Mouse (Mus musculus) forebrain, embryonic 16.5 days (tissue): ENCODE data around the gene Nek7. TPM values are rescaled to one million over a fixed set of nuclear protein-coding genes. Genes with fewer than 3 reads are reported as not detected.

Experiments used
- ATAC-seq: fragments of 200-750 bp; cut with Nextera tagmentation; 2 replicates; pipeline ENCODE4 v1.8.0; 2017; ENCODE audit warnings: mild to moderate bottlenecking, moderate library complexity
- H3K27ac ChIP-seq: fragments of 300-500 bp; sonication (generic); 2 replicates; pipeline ENCODE4 v1.5.1; 2014; ENCODE audit warnings: low read length, control low read depth
- H3K27me3 ChIP-seq: fragments of 300-500 bp; sonication (generic); replicated peaks from 2 replicates; pipeline ENCODE4 v1.6.1; 2014; ENCODE audit warnings: low read length; ENCODE audit not compliant: control insufficient read depth, insufficient read depth
- H3K36me3 ChIP-seq: fragments of 300-500 bp; sonication (generic); 2 replicates; pipeline ENCODE4 v1.6.1; 2014; ENCODE audit not compliant: control insufficient read depth, insufficient read depth
- H3K4me1 ChIP-seq: fragments of 300-500 bp; sonication (generic); replicated peaks from 2 replicates; pipeline ENCODE4 v1.6.1; 2014; ENCODE audit warnings: low read length; ENCODE audit not compliant: control insufficient read depth, insufficient read depth
- H3K4me2 ChIP-seq: fragments of 300-500 bp; sonication (generic); 2 replicates; pipeline ENCODE4 v1.6.1; 2014; ENCODE audit warnings: mild to moderate bottlenecking, low read length, control low read depth
- H3K4me3 ChIP-seq: fragments of 300-500 bp; sonication (generic); replicated peaks from 2 replicates; pipeline ENCODE4 v1.5.1; 2014; ENCODE audit warnings: mild to moderate bottlenecking, low read length, control low read depth
- H3K9ac ChIP-seq: fragments of 300-500 bp; sonication (generic); replicated peaks from 2 replicates; pipeline ENCODE4 v1.6.1; 2014; ENCODE audit warnings: low read depth, low read length, control low read depth
- H3K9me3 ChIP-seq: fragments of 300-500 bp; sonication (generic); 2 replicates; pipeline ENCODE4 v1.6.1; 2016; ENCODE audit warnings: low read length; ENCODE audit not compliant: control insufficient read depth
- WGBS: fragments of 180-500 bp; shearing (Covaris S2); extraction: QIAGEN DNeasy Blood & Tissue Kit; methylation state at CpG from one replicate; pipeline ENCODE4 v1.1.7; 2014; 5-methylcytosine and 5-hydroxymethylcytosine counted together
- polyA plus RNA-seq: library from polyadenylated mRNA; unstranded; fragments of >200 nt; fragmentation: Nextera tagmentation; extraction: Ambion mirVana; gene quantifications from 2 replicates; pipeline ENCODE4 v1.2.1, GENCODE M21; 2015

Gene Nek7
- polyA plus RNA-seq, 1 experiment from 2014 or later: 9.5 TPM

GRCm38 (mm10) chr1:138568434-138569232 lies 51.3 kb downstream of the Nek7 start:
- Histone ChIP-seq H3K36me3 (no peaks in the 10 kb centered on the region), H3K4me2 (no peak overlapping the region), H3K9me3 (no peaks in the 10 kb centered on the region), H3K9ac (no peak overlapping the region), H3K4me1 (peaks cover 15% of the 10 kb centered on the region; the same call in 1 of the 2 replicates), H3K27ac (peak overlapping the region; percentile 45), H3K27me3 (no peaks in the 10 kb centered on the region), H3K4me3 (no peak overlapping the region)
- WGBS: 56% methylated on average over 6 of the region's 6 CpGs
- ATAC-seq: peak; percentile 78

GRCm38 (mm10) chr1:138567946-138568345 lies 52.0 kb downstream of the Nek7 start:
- H3K36me3 ChIP-seq: no peaks in the 10 kb centered on the region
- no peak overlapping the region for H3K27ac ChIP-seq
- no peak for ATAC-seq
- 75% methylated on average over 9 of the region's 9 CpGs for WGBS
- no peak overlapping the region for H3K4me3 ChIP-seq
- H3K9ac ChIP-seq: no peak overlapping the region
- H3K27me3 ChIP-seq: no peaks in the 10 kb centered on the region
- H3K4me1 ChIP-seq: peaks cover 15% of the 10 kb centered on the region; the same call in 1 of the 2 replicates
- H3K9me3 ChIP-seq: no peaks in the 10 kb centered on the region
- no peak overlapping the region for H3K4me2 ChIP-seq

- Histone ChIP-seq H3K9me3 (no peaks in the 10 kb centered on the region), H3K4me1 (peaks cover 8% of the 10 kb centered on the region; the same call in 1 of the 2 replicates), H3K36me3 (no peaks in the 10 kb centered on the region), H3K4me3 (no peak overlapping the region), H3K4me2 (no peak overlapping the region), H3K27me3 (no peaks in the 10 kb centered on the region), H3K27ac (no peak overlapping the region), H3K9ac (no peak overlapping the region)
- WGBS: 91% methylated on average over 6 of the region's 6 CpGs
- no peak for ATAC-seq
Measured at GRCm38 (mm10) chr1:138564677-138565076, 55.3 kb downstream of the Nek7 start.

GRCm38 (mm10) chr1:138560733-138561132 lies 59.2 kb downstream of the Nek7 start:
- no peak overlapping the region for H3K4me3 ChIP-seq
- no peak overlapping the region for H3K27ac ChIP-seq
- no peak for ATAC-seq
- H3K4me1 ChIP-seq: no peaks in the 10 kb centered on the region
- H3K4me2 ChIP-seq: no peak overlapping the region
- H3K9me3 ChIP-seq: no peaks in the 10 kb centered on the region
- no peaks in the 10 kb centered on the region for H3K36me3 ChIP-seq
- no peak overlapping the region for H3K9ac ChIP-seq
- 98% methylated on average over 12 of the region's 12 CpGs for WGBS
- no peaks in the 10 kb centered on the region for H3K27me3 ChIP-seq

- H3K27ac ChIP-seq: no peak overlapping the region
- 36% methylated on average over 12 of the region's 12 CpGs for WGBS
- H3K4me1 ChIP-seq: no peaks in the 10 kb centered on the region
- no peak overlapping the region for H3K4me3 ChIP-seq
- H3K27me3 ChIP-seq: no peaks in the 10 kb centered on the region
- no peaks in the 10 kb centered on the region for H3K36me3 ChIP-seq
- H3K9me3 ChIP-seq: no peaks in the 10 kb centered on the region
- no peak overlapping the region for H3K9ac ChIP-seq
- H3K4me2 ChIP-seq: no peak overlapping the region
- ATAC-seq: peak; percentile 65
Measured at GRCm38 (mm10) chr1:138559213-138560101, 60.5 kb downstream of the Nek7 start.

GRCm38 (mm10) chr1:138558342-138558741 lies 61.6 kb downstream of the Nek7 start:
- Histone ChIP-seq H3K4me3 (no peak overlapping the region), H3K27me3 (no peaks in the 10 kb centered on the region), H3K4me2 (no peak overlapping the region), H3K4me1 (no peaks in the 10 kb centered on the region), H3K9ac (no peak overlapping the region), H3K9me3 (no peaks in the 10 kb centered on the region), H3K36me3 (no peaks in the 10 kb centered on the region), H3K27ac (no peak overlapping the region)
- ATAC-seq: no peak
- 60% methylated on average over 3 of the region's 3 CpGs for WGBS

- H3K36me3 ChIP-seq: no peaks in the 10 kb centered on the region
- no peaks in the 10 kb centered on the region for H3K4me1 ChIP-seq
- no peak overlapping the region for H3K4me3 ChIP-seq
- no peak for ATAC-seq
- H3K9ac ChIP-seq: no peak overlapping the region
- no peak overlapping the region for H3K27ac ChIP-seq
- 85% methylated on average over 5 of the region's 5 CpGs for WGBS
- H3K9me3 ChIP-seq: no peaks in the 10 kb centered on the region
- no peaks in the 10 kb centered on the region for H3K27me3 ChIP-seq
- H3K4me2 ChIP-seq: no peak overlapping the region
Measured at GRCm38 (mm10) chr1:138554926-138555325, 65.0 kb downstream of the Nek7 start.

GRCm38 (mm10) chr1:138550184-138550583 lies 69.8 kb downstream of the Nek7 start:
- 53% methylated on average over 6 of the region's 6 CpGs for WGBS
- no peak overlapping the region for H3K4me2 ChIP-seq
- no peaks in the 10 kb centered on the region for H3K27me3 ChIP-seq
- no peak overlapping the region for H3K9ac ChIP-seq
- no peak overlapping the region for H3K4me3 ChIP-seq
- H3K4me1 ChIP-seq: peaks cover 9% of the 10 kb centered on the region; the same call in 1 of the 2 replicates
- ATAC-seq: no peak
- no peaks in the 10 kb centered on the region for H3K9me3 ChIP-seq
- no peaks in the 10 kb centered on the region for H3K36me3 ChIP-seq
- no peak overlapping the region for H3K27ac ChIP-seq

GRCm38 (mm10) chr1:138542170-138542515 lies 77.8 kb downstream of the Nek7 start:
- Histone ChIP-seq H3K4me1 (no peaks in the 10 kb centered on the region), H3K27me3 (no peaks in the 10 kb centered on the region), H3K9ac (no peak overlapping the region), H3K4me3 (no peak overlapping the region), H3K27ac (no peak overlapping the region), H3K36me3 (no peaks in the 10 kb centered on the region), H3K4me2 (no peak overlapping the region), H3K9me3 (no peaks in the 10 kb centered on the region)
- 93% methylated on average over 1 of the region's 1 CpGs for WGBS
- ATAC-seq: no peak
